Mouse (Mus musculus) cortical plate, adult 2 months (tissue): ENCODE measurements around the gene Cep131.

Experiments used
- CTCF ChIP-seq: fragments of 200-500 bp; IDR thresholded peaks from 2 replicates; pipeline ENCODE4 v1.5.1; 2011; ENCODE audit warnings: mild to moderate bottlenecking, control low read depth, low read length; ENCODE audit not compliant: insufficient read depth; ENCODE audit errors: extremely low read depth
- POLR2A ChIP-seq: fragments of 200-500 bp; IDR thresholded peaks from 2 replicates; pipeline ENCODE4 v1.6.1; 2011; ENCODE audit warnings: mild to moderate bottlenecking, low read length, control low read depth; ENCODE audit not compliant: insufficient read depth; ENCODE audit errors: extremely low read depth

- TF ChIP-seq POLR2A (no peak), CTCF (no peak)
Observed at GRCm38 (mm10) chr11:120117626-120118025, 31.0 kb upstream of the Cep131 start.
